Mouse (Mus musculus) frontal cortex, postnatal 10 days (tissue): ENCODE data around the gene Pcolce2.

ENCODE experiments used
- DNase-seq, 2 experiments: peaks; one replicate each; pipeline ENCODE4 v3.0.0; 2022; ENCODE audit warnings: low spot score in 2 of 2, mixed read lengths in 1 of 2

Pcolce2 gene

GRCm38 (mm10) chr9:95705371-95705770 is 68.0 kb downstream of the Pcolce2 start:
- no peak for DNase-seq

GRCm38 (mm10) chr9:95708943-95709342 is 71.5 kb downstream of the Pcolce2 start:
- DNase-seq = no peak

- DNase-seq = no peak
Measured at GRCm38 (mm10) chr9:95712574-95712973, 75.2 kb downstream of the Pcolce2 start.

GRCm38 (mm10) chr9:95736238-95736637 is 98.8 kb downstream of the Pcolce2 start:
- DNase-seq = no peak

DNA sequence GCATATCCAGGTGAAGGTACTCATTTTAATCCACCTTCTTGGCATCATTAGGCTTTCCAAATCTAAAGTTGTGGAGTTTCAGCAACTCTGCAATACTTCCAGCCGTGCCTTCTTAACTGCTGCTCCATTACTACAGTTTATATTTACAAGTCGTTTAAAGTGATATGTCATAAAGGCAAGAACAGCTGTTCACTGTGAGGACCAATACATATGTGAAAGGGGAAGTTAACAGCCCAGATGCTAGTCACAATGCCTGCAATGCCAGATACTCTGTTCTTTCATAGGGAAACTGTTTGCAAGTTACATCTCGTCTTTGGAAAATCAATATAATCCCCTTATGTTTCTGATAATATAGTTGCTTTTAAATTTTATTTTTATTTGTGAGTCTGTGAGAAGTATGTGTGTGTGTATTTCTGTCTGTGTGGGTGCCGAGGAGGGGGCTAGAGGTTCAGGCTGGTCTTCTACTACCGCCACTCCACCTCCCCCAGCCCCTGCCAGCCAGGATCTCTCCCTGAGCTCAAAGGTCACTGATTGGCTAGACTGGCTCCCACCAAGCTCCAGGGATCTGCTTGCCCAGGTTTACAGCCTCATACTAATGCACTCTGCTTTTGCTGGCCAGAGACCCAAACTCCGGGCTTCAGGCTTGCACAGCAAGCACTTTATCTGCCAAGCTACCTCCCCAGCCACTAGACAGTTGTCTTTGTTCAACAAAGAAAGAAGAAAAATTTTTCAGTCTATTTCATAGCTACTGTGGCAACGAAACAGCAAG is 107.6 kb downstream of the Pcolce2 start:
- DNase-seq = no peak

DNA sequence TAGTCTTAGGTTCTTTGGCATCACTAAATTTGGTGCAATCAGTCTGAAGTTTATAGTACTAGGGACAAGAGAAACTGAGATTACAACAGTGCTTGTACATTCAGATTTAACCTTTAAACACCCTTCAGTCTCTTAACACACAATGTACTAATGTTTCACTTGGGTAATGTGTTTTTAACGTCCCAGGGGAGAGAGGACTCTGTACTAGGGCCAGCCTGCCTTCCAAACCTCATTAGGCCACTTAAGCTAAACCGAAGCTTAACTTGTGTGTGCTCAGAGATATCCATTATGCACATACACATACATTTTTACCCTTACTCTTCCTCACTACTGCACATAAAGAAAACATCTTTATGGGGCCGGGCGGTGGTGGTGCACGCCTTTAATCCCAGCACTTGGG is 109.9 kb downstream of the Pcolce2 start:
- no peak for DNase-seq
